Mouse (Mus musculus) CH12F3 (cell line): Measurements from ENCODE around the gene Dnajb5.
"Not testable (repeated sequence)": the region's sequence is repeated elsewhere in the genome, so short reads cannot be mapped to it uniquely, and the experiment has no call there.

Experiments
- in situ Hi-C: fragments of 300-500 bp; cut with MboI; formaldehyde crosslinking; loops from 2 replicates; pipeline ENCODE4 v1.14.3; 2020; ENCODE audit warnings: low sequenced_read_pairs

Gene Dnajb5

GRCm38 (mm10) chr4:42965039-42965719, 15.6 kb downstream of the Dnajb5 start:
- in situ Hi-C loops = no loop called here

GRCm38 (mm10) chr4:42969304-42969703, 19.7 kb downstream of the Dnajb5 start, which contains the start of gene 1700022I11Rik:
TSS of gene 1700022I11Rik (plus strand) at chr4:42969604.
- in situ Hi-C loops = no loop called here

GRCm38 (mm10) chr4:42972952-42973351, 23.3 kb downstream of the Dnajb5 start:
- in situ Hi-C loops = no loop called here

- in situ Hi-C loops = no loop called here
Observed at GRCm38 (mm10) chr4:42973868-42974267, 24.3 kb downstream of the Dnajb5 start.

DNA sequence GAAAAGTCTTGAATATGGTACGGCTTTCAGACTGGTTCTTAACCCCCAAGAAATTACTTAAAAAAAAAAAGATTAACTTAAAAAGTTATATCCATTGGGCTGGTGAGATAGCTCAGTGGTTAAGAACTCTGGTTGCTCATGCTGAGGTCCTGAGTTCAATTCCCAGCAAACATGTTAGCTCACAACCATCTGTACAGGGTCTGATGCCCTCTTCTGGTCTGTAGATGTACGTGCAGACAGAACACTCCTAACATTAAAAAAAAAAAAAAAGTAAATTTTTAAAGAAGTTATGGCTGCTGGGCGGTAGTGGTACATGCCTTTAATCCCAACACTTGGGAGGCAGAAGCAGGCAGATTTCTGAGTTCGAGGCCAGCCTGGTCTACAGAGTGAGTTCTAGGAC, 28.4 kb downstream of the Dnajb5 start:
- in situ Hi-C loops = no loop called here

GRCm38 (mm10) chr4:42980467-42980866, 30.9 kb downstream of the Dnajb5 start:
- in situ Hi-C loops = not testable (repeated sequence)

GRCm38 (mm10) chr4:42988296-42988695, 38.7 kb downstream of the Dnajb5 start:
- in situ Hi-C loops = no loop called here

GRCm38 (mm10) chr4:42998022-42998421, 48.4 kb downstream of the Dnajb5 start:
- in situ Hi-C loops = no loop called here

DNA sequence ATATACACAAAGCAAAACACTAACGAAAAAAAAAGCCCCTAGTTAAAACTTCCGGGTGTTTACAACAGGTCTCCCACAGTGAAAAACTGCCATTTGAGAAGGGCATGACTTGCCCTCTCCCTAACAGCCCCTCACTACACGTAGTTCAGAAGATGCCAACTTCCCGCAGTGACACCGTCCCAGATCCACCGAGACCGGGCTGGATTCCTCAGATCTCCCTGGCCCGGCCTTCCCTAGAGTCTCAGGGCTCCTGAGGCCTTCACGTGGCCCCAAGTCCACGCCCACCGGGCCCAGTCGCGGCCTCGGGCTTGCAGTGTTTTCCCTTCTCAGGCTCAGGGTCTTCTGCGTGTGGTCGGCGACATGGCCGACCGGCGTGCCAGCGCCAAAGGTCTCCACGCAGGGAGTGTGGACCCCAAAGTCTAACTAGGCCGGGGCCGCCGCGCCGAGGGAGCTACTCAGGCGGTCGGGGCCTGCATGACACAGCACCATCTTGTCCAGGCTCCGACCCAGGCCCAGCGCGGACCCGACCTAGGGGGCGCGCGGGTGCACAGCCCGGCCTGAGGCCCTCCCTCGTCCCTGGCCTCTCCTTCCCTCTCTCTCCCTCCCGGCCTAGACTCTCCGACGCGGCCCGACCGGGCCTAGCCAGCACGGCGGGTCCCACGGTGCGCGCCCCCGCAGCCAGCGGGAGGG, 50.0 kb downstream of the Dnajb5 start:
- in situ Hi-C loops = no loop called here

DNA sequence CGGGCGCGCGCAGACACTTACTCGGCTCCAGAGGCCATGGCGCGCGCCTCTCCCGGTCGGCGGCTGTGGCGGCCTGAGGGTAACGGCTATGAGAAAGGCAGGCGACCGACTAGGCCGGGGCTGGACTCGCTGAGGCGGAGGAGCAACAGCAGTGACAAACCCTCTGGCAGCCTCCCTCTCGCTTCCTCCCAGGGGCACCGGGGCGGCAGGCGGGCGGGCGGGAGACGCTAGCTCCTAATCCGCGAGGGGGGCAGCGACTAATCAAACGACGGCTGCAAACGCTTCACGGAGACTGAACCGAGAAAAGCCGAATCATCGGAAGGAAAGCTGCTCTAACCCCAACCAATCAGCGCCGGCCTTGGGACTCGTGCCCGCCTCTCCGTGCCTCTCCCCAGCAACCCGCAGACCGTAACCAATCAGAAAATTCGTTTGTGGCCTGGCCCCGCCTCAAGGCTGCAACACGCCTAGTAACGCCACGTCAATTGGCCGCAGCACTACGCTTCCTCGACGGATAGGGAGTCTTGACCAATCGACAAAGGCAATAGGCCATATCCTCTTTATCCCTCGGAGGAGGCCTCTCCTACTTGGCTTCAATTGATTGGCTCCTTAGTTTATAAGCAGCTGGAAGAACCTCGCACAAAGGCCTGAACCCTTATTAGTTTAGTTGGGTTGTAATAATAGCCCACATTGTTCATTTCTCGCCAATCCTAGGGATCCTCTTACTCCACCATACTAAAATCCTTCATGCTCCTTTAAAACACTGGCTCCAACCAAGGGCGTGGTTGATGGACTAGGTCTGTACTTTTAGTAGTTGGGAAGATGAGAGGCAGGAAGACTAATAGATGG, 50.8 kb downstream of the Dnajb5 start, which contains the start of gene Vcp:
Gene Vcp (minus strand): TSS at position 367 of the 846 bp plus-strand sequence.
- in situ Hi-C loops = not testable (repeated sequence)

DNA sequence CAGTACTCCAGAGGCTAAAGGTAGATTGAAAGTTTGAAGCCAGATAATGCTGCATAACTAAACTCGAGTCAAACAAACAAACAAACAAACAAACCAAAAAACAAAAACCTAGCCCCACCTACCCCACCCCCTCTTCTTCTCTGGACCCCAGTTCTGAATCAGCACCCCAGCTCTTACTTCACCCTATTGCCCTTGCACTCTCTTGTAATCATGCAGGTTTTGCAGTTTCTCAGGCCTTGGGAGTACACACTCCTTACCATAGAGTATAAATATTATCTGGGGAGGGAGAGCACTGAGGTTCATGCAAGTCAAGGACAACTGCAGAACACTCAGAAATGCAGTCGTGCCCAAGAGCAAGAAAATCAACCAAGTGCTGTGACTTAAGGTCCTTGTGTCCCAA, 51.7 kb downstream of the Dnajb5 start:
- in situ Hi-C loops = no loop called here

GRCm38 (mm10) chr4:43002756-43003439, 53.3 kb downstream of the Dnajb5 start:
- in situ Hi-C loops = no loop called here

GRCm38 (mm10) chr4:43004951-43005350, 55.3 kb downstream of the Dnajb5 start:
- in situ Hi-C loops = no loop called here

DNA sequence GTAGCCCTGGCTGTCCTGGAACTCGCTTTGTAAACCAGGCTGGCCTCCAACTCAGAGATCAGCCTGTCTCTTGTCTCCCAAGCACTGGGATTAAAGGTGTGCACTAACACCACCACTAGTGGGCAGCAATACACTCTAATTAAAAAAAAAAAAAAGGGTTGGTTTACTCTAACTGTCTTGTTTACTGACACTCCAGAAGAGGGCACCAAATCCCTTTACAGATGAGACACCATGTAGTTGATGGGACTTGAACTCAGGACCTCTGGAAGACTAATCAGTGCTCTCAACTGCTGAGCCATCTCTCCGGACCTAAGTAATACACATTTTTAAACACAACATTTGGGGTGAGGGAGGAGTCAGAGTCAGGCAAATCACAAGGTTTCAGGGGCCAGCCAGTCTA, 56.2 kb downstream of the Dnajb5 start:
- in situ Hi-C loops = no loop called here
